Mouse (Mus musculus) thymus, adult 2 months (tissue): ENCODE results near the gene Gamt. TPM values are rescaled to one million over a fixed set of nuclear protein-coding genes. Genes with fewer than 3 reads are reported as not detected.

ENCODE experiments used
- DNase-seq: peaks from one replicate; pipeline ENCODE4 v3.0.0; 2021
- H3K27ac ChIP-seq: fragments of 200-500 bp; 2 replicates; pipeline ENCODE4 v1.5.1; 2012; ENCODE audit warnings: low read length, control low read depth; ENCODE audit not compliant: control insufficient read depth, insufficient read depth
- H3K27me3 ChIP-seq: fragments of 200-500 bp; 2 replicates; pipeline ENCODE4 v1.6.1; 2012; ENCODE audit warnings: mild to moderate bottlenecking, low read length, moderate library complexity, mixed read lengths; ENCODE audit not compliant: control insufficient read depth, insufficient read depth
- H3K36me3 ChIP-seq: fragments of 200-500 bp; 2 replicates; pipeline ENCODE4 v1.6.1; 2012; ENCODE audit warnings: mild to moderate bottlenecking, low read length, moderate library complexity; ENCODE audit not compliant: control insufficient read depth, insufficient read depth
- H3K4me1 ChIP-seq: fragments of 200-500 bp; replicated peaks from 2 replicates; pipeline ENCODE4 v1.6.1; 2012; ENCODE audit warnings: low read length; ENCODE audit not compliant: control insufficient read depth, insufficient read depth
- H3K4me3 ChIP-seq: fragments of 200-500 bp; 2 replicates; pipeline ENCODE4 v1.5.1; 2012; ENCODE audit warnings: mild to moderate bottlenecking, low read length, control low read depth, moderate library complexity; ENCODE audit not compliant: control insufficient read depth, insufficient read depth
- CTCF ChIP-seq: fragments of 200-500 bp; IDR thresholded peaks from 2 replicates; pipeline ENCODE4 v1.5.1; 2012; ENCODE audit warnings: mild to moderate bottlenecking, control low read depth, low read length, moderate library complexity, borderline replicate concordance; ENCODE audit not compliant: control insufficient read depth, poor library complexity, insufficient read depth; ENCODE audit errors: extremely low read depth
- POLR2A ChIP-seq: fragments of 200-500 bp; IDR thresholded peaks from 2 replicates; pipeline ENCODE4 v1.6.1; 2012; ENCODE audit warnings: mild to moderate bottlenecking, low read length, control low read depth, moderate library complexity; ENCODE audit not compliant: control insufficient read depth, poor library complexity, insufficient read depth; ENCODE audit errors: extremely low read depth
- WGBS: fragments of 180-500 bp; shearing (Covaris S2); methylation state at CpG from one replicate; pipeline ENCODE4 v1.1.7; 2018; 5-methylcytosine and 5-hydroxymethylcytosine counted together
- polyA plus RNA-seq: library from polyadenylated mRNA; depleted of rRNA; stranded (reverse); fragments of >200 nt; gene quantifications from 2 replicates; pipeline ENCODE4 v1.2.3, GENCODE M21; 2012

The Gamt gene
- polyA plus RNA-seq, 1 experiment: 6.0 TPM

- 98% methylated on average over 6 of the region's 6 CpGs for WGBS
- TF ChIP-seq POLR2A: no peak
- TF ChIP-seq CTCF: no peak
- Histone ChIP-seq H3K4me3 (no peak overlapping the region), H3K27me3 (no peaks in the 10 kb centered on the region), H3K27ac (no peak overlapping the region), H3K36me3 (peaks cover 26% of the 10 kb centered on the region), H3K4me1 (peaks cover 27% of the 10 kb centered on the region)
- no peak for DNase-seq
Observed at GRCm38 (mm10) chr10:80259463-80259805, 1.4 kb downstream of the Gamt start.

- H3K27me3 ChIP-seq: no peaks in the 10 kb centered on the region
- 98% methylated on average over 14 of the region's 14 CpGs for WGBS
- peaks cover 26% of the 10 kb centered on the region for H3K36me3 ChIP-seq
- no peak for TF ChIP-seq CTCF
- no peak for TF ChIP-seq POLR2A
- peaks cover 27% of the 10 kb centered on the region for H3K4me1 ChIP-seq
- no peak overlapping the region for H3K4me3 ChIP-seq
- no peak overlapping the region for H3K27ac ChIP-seq
- DNase-seq: no peak
Observed at GRCm38 (mm10) chr10:80258752-80259462, 1.9 kb downstream of the Gamt start.

DNA sequence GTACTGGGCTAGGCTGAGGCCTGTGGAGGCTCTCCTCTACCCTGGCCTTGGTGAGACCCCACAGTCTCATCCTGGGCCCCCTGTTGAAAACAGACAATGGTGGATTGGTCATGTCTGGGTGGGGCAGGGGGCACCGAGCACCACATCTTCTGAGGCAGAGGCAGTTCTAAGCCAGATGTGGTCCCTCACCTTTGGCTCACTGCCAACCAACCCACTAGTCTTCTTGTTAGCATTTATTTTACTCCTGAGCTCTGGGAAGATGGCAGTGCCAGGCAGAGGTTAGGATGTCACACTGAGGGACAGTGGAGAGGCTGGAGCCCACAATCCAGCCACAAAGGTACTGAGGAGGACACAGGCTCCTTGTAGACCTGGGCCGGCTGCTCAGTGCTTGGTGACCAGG is 2.9 kb downstream of the Gamt start:
- no peak overlapping the region for H3K4me3 ChIP-seq
- no peaks in the 10 kb centered on the region for H3K27me3 ChIP-seq
- DNase-seq: no peak
- H3K27ac ChIP-seq: no peak overlapping the region
- no peak for TF ChIP-seq POLR2A
- no peak for TF ChIP-seq CTCF
- H3K4me1 ChIP-seq: peaks cover 27% of the 10 kb centered on the region
- WGBS: 66% methylated on average over 2 of the region's 2 CpGs
- H3K36me3 ChIP-seq: peaks cover 26% of the 10 kb centered on the region

DNA sequence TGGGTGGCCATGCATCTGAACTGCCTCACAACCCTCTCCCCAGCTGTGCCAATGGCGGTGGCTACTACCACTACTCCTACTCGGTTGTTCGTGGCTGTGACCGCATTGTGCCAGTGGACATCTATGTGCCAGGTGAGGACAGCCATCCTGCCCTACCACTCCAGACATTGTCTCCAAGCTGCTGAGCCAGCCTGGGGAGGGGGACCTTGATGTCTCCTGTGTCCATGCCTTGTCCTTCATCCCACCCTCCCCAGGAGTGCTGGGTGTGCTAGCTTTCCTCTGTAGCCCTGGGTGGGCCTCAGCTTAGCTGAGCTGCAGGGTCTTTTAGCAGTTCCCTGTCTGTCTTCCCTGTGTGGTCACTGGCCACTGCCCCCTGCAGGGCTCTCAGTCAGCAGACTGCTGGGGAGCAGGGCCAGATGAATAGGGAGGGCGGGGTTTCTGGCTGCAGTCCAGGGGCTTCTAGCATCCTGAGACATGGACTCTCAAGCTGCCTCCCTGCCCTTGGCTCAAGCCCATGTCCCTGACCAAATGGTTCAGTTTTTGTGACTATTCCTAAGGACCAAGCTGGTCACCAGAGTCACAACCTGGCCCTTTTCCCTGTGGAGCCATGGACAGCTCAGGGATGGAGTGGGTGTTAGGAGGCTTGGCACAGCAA is 4.8 kb downstream of the Gamt start:
- Histone ChIP-seq H3K36me3 (peaks cover 26% of the 10 kb centered on the region), H3K27me3 (no peaks in the 10 kb centered on the region), H3K4me3 (no peak overlapping the region), H3K4me1 (peaks cover 19% of the 10 kb centered on the region), H3K27ac (no peak overlapping the region)
- WGBS: 98% methylated on average over 5 of the region's 5 CpGs
- DNase-seq: no peak
- TF ChIP-seq POLR2A (no peak), CTCF (no peak)

DNA sequence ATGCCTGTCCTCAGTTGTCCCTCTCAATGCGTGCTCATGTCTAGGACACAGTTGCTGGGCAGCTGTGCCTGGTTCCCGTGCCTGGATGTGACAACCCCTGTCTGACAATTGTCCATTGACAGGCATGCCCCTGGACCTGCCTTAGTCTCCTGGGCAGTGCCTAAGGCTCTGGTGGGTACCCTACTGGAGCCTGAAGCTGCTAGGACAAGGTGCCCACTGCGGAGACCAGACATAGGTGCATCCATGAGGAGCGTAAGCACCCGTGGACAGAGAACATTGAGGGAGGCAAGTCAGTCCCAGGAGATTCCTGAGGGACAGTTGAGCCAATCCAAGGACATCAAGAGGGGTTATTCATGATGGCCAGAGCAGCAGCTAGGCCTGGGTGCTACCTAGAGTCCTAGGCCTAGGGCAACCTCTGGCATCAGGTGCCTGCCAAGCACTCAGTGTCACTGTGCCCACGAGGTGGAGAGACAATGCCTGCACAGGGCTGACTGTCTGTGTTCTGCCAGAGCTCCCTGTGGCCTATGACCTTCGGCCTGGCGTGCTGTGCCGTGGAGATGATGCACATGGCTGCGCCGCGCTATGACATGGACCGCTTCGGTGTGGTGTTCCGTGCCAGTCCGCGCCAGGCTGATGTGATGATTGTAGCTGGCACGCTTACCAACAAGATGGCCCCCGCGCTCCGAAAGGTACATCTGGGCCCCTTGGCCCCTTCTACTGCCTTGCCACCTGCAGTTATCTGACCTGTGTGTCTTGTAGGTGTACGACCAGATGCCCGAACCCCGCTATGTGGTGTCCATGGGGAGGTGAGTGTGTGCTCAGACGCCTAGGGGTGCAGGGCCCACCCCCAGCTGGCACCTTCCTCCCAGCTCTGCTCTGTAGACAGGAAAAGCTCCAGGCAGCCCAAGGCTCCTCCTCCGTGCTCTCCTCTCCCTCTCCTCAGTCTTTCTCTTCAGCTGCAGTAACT is 6.2 kb downstream of the Gamt start:
- Histone ChIP-seq H3K4me1 (peaks cover 18% of the 10 kb centered on the region), H3K27ac (no peak overlapping the region), H3K4me3 (no peak overlapping the region), H3K27me3 (no peaks in the 10 kb centered on the region), H3K36me3 (peaks cover 26% of the 10 kb centered on the region)
- no peak for TF ChIP-seq CTCF
- TF ChIP-seq POLR2A: no peak
- WGBS: 97% methylated on average over 26 of the region's 26 CpGs
- DNase-seq: no peak

GRCm38 (mm10) chr10:80253551-80253950 is 7.3 kb downstream of the Gamt start:
- Histone ChIP-seq H3K4me1 (peaks cover 18% of the 10 kb centered on the region), H3K27ac (no peak overlapping the region), H3K36me3 (peaks cover 26% of the 10 kb centered on the region), H3K4me3 (no peak overlapping the region), H3K27me3 (no peaks in the 10 kb centered on the region)
- no peak for DNase-seq
- 96% methylated on average over 6 of the region's 6 CpGs for WGBS
- no peak for TF ChIP-seq POLR2A
- no peak for TF ChIP-seq CTCF
